Mouse (Mus musculus) midbrain, embryonic 13.5 days (tissue): ENCODE measurements around the gene Dpp9. TPM values are rescaled to one million over a fixed set of nuclear protein-coding genes. Genes with fewer than 3 reads are reported as not detected.
"Not testable (repeated sequence)": the region's sequence is repeated elsewhere in the genome, so short reads cannot be mapped to it uniquely, and the experiment has no call there.

ENCODE experiments used
- ATAC-seq: fragments of 200-750 bp; cut with Nextera tagmentation; 2 replicates; pipeline ENCODE4 v1.8.0; 2017; ENCODE audit warnings: mild to moderate bottlenecking, moderate TSS enrichment, moderate library complexity
- H3K27ac ChIP-seq: fragments of 300-500 bp; sonication (generic); 2 replicates; pipeline ENCODE4 v1.5.1; 2015; ENCODE audit warnings: inconsistent platforms, mild to moderate bottlenecking, moderate library complexity
- H3K27me3 ChIP-seq: fragments of 300-500 bp; sonication (generic); 2 replicates; pipeline ENCODE4 v1.6.1; 2015; ENCODE audit warnings: mild to moderate bottlenecking, inconsistent platforms
- H3K36me3 ChIP-seq: fragments of 300-500 bp; sonication (generic); 2 replicates; pipeline ENCODE4 v1.6.1; 2015; ENCODE audit warnings: mild to moderate bottlenecking, inconsistent platforms
- H3K4me1 ChIP-seq: fragments of 300-500 bp; sonication (generic); replicated peaks from 2 replicates; pipeline ENCODE4 v1.6.1; 2015; ENCODE audit warnings: inconsistent platforms
- H3K4me2 ChIP-seq: fragments of 300-500 bp; sonication (generic); replicated peaks from 2 replicates; pipeline ENCODE4 v1.6.1; 2015; ENCODE audit warnings: moderate library complexity, mild to moderate bottlenecking, inconsistent platforms
- H3K4me3 ChIP-seq: fragments of 300-500 bp; sonication (generic); replicated peaks from 2 replicates; pipeline ENCODE4 v1.5.1; 2015; ENCODE audit warnings: mild to moderate bottlenecking, inconsistent platforms
- H3K9ac ChIP-seq: fragments of 300-500 bp; sonication (generic); replicated peaks from 2 replicates; pipeline ENCODE4 v1.6.1; 2015; ENCODE audit warnings: mild to moderate bottlenecking, inconsistent platforms
- H3K9me3 ChIP-seq: fragments of 300-500 bp; sonication (generic); 2 replicates; pipeline ENCODE4 v1.6.1; 2016; ENCODE audit warnings: mild to moderate bottlenecking, inconsistent platforms
- WGBS: fragments of 180-500 bp; shearing (Covaris S2); methylation state at CpG from one replicate; pipeline ENCODE4 v1.1.7; 2015; 5-methylcytosine and 5-hydroxymethylcytosine counted together
- polyA plus RNA-seq: library from polyadenylated mRNA; unstranded; fragments of >200 nt; fragmentation: Nextera tagmentation; extraction: Ambion mirVana; gene quantifications from 2 replicates; pipeline ENCODE4 v1.2.1, GENCODE M21; 2015

The Dpp9 gene
- 26.6 and 29.3 TPM in 2 replicates for polyA plus RNA-seq

DNA sequence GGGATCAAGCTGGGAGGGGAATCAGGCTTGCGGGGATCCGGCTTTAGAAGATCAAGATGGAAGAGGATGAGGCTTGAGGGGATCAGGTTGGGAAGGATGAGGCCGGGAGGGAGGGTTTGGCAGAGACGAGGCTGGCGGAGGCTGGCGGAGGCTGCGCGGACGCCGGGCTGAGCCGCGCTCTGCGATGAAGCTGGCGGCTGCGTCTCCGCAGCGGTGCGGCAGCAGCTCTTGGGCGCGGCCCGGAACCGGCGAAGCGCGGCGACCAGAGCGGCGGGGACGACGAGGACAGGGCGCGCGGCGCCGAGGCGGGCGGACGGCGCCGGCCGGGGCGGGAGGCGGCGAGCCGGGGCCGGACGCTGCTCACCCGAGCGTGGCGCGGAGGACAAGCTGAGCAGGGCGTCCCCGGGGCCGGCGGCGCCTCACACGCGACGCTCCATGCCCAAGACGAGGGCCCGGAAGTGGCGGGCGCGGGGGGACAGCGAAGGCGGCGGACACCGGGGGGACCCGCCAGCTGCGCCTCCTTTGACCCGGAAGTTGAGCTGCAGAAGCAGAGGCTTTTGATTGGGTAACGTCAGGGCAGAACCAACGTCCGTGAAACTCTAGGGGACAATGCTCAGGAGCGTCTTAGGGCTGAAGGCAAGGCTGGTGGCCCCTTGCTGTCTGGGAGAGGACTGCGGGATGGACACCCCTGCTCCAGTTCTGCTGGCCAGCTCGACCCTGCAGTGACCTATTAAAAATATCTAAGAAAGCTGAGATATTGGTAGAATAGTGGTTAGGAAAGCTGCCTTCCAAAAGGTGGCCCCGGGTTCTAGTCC, at the start of gene Dpp9:
Gene Dpp9 (minus strand): TSS at position 529 of the 815 bp plus-strand sequence.
- Histone ChIP-seq H3K4me1 (peaks cover 25% of the 10 kb centered on the region), H3K36me3 (peaks cover 4% of the 10 kb centered on the region; the same call in 1 of the 2 replicates), H3K27ac (peak within 1 kb of the TSS; percentile 93), H3K27me3 (no peaks in the 10 kb centered on the region), H3K9me3 (no peaks in the 10 kb centered on the region), H3K4me2 (peak within 1 kb of the TSS; percentile 75), H3K4me3 (peak within 1 kb of the TSS; percentile 87), H3K9ac (peak within 1 kb of the TSS; percentile 91)
- under 1% methylated on average over 78 of the region's 78 CpGs for WGBS
- ATAC-seq, result peak; percentile 100

DNA sequence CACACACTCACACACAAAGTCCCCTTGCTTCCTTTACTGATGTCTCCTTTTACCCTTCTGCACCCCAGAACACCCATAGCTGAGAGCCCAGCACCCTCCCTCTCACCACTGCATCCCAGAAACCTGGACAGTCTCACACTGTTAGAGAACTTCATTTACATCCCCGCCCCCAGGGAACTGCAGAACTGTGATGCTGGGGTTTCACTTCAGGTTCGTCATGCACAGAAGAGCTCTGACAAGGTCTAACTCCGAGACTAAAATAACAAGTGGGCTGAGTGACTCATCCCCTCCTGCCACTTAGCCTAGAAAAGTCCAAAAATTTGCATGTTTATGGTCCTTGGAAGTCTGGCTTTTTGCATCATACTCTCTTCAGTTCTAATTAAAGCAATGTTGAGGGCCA, 47.6 kb upstream of the Dpp9 start:
- H3K9me3 ChIP-seq, result no peaks in the 10 kb centered on the region
- H3K4me2 ChIP-seq, result no peak overlapping the region
- H3K27me3 ChIP-seq, result no peaks in the 10 kb centered on the region
- peaks cover 26% of the 10 kb centered on the region for H3K4me1 ChIP-seq
- no peak overlapping the region for H3K4me3 ChIP-seq
- 75% methylated on average over 3 of the region's 3 CpGs for WGBS
- no peak for ATAC-seq
- peaks cover 32% of the 10 kb centered on the region for H3K36me3 ChIP-seq
- no peak overlapping the region for H3K9ac ChIP-seq
- H3K27ac ChIP-seq, result no peak overlapping the region

DNA sequence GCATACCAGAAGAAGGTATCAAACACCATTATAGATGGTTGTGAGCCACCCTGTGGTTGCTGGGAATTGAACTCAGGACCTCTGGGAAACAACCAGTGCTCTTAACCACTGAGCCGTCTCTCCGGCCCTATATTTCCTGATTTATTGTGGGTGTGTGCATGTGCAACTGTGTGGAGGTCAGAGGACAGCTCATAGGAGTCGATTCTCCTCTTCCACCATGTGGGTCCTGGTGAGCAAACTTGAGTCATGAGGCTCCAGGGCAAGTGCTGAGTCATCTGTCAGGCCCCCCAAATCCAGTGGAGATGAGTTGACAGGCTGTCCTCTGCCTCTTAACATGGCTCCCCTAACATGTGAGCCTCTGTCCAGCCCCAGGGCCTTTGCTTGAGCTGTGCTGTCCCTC, 47.2 kb upstream of the Dpp9 start:
- no peaks in the 10 kb centered on the region for H3K9me3 ChIP-seq
- H3K4me2 ChIP-seq, result no peak overlapping the region
- H3K27me3 ChIP-seq, result no peaks in the 10 kb centered on the region
- WGBS, result 92% methylated on average over 3 of the region's 3 CpGs
- H3K27ac ChIP-seq, result no peak overlapping the region
- peaks cover 33% of the 10 kb centered on the region for H3K36me3 ChIP-seq
- no peak overlapping the region for H3K9ac ChIP-seq
- no peak for ATAC-seq
- peaks cover 30% of the 10 kb centered on the region for H3K4me1 ChIP-seq
- H3K4me3 ChIP-seq, result no peak overlapping the region

DNA sequence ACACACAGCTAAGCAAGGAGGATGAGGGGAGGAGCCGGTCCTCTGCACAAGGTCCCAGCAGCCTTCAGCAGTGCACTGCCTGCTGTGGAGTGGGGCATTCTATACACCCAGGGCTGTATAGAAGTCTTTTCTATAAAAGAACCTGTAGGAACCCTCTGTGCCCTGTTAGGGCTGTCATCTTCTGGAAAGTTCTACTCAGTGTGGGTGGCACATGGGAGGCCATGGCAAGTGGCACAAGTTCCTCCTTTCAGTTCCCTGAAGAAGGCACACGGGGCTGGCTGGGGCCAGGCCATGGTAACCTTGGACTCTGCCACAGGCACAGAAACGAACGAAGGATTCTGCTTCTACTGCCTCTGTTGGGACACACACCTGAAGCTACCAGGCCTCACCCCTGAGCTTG, 46.3 kb upstream of the Dpp9 start:
- no peak for ATAC-seq
- no peak overlapping the region for H3K4me3 ChIP-seq
- H3K36me3 ChIP-seq, result peaks cover 41% of the 10 kb centered on the region
- H3K27me3 ChIP-seq, result no peaks in the 10 kb centered on the region
- peaks cover 39% of the 10 kb centered on the region for H3K4me1 ChIP-seq
- H3K9me3 ChIP-seq, result no peaks in the 10 kb centered on the region
- no peak overlapping the region for H3K4me2 ChIP-seq
- WGBS, result 88% methylated on average over 4 of the region's 4 CpGs
- H3K9ac ChIP-seq, result no peak overlapping the region
- no peak overlapping the region for H3K27ac ChIP-seq

DNA sequence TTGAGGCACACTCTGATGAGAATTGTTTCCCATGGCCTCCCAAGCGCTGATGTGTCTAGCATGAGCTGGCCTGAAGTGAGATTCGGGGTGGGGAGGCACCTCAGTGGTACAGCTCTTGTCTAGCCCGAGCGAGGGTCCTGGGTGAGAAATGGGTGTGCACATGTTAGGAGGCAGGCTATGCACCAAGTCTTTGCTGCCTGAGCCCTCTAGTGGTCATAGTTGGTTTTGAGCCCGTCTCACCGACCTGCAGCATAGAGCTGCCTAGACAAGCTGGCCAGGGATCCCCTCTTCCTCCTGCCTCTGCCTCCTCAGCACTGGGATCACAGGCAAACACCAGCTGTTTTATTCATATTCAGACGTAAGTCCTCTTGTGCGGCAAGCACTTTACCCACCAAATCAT, 45.3 kb upstream of the Dpp9 start:
- Histone ChIP-seq H3K9ac (no peak overlapping the region), H3K27ac (no peak overlapping the region), H3K36me3 (peaks cover 51% of the 10 kb centered on the region), H3K4me2 (no peak overlapping the region), H3K4me1 (peaks cover 42% of the 10 kb centered on the region), H3K9me3 (no peaks in the 10 kb centered on the region), H3K4me3 (no peak overlapping the region), H3K27me3 (no peaks in the 10 kb centered on the region)
- 19% methylated on average over 8 of the region's 8 CpGs for WGBS
- peak; percentile 71 for ATAC-seq

DNA sequence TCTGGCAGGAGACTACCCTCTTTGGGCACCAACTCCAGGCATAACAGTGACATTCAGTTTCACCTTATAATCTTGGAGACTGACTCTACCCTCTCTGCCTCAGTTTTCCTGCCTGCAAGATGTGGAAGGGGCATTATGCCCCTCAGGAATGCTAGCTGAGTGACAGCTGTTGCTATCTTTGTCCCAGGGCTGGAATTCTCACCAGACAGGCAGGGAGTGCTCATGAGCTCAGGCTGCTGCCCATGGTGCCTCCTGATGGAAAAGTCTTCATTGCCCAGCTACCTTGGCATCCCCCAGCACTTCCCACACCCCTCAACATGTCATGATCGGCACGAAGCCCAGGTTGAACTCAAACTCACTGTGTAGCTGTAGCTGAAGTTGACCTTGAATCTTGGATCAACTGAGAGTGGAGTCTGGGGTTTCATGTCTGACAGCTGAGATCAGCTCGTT, 44.0 kb upstream of the Dpp9 start:
- no peaks in the 10 kb centered on the region for H3K9me3 ChIP-seq
- no peak overlapping the region for H3K9ac ChIP-seq
- no peak overlapping the region for H3K27ac ChIP-seq
- no peak for ATAC-seq
- peaks cover 52% of the 10 kb centered on the region for H3K4me1 ChIP-seq
- peaks cover 64% of the 10 kb centered on the region for H3K36me3 ChIP-seq
- H3K4me2 ChIP-seq, result no peak overlapping the region
- no peak overlapping the region for H3K4me3 ChIP-seq
- H3K27me3 ChIP-seq, result no peaks in the 10 kb centered on the region
- 86% methylated on average over 3 of the region's 3 CpGs for WGBS

DNA sequence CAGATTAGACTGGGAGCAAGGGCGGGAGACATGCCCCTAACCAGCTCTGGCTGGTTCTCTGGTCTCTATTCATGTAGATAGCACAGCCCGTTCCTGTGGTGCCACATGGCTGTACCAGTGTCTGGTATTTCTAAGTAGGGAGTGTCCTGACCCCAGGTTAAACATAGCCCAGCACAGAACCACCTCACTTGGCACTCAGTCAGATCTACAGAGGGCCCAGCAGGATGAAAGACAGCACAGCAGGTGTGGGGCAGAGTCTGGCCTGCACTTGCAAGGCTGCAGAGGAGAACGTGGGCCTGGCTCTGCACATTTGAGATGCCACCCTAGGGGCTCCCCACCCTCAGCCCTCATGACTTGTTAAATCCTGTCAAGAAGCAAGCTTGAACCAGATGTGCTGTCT, 42.5 kb upstream of the Dpp9 start:
- 77% methylated on average over 3 of the region's 3 CpGs for WGBS
- H3K4me2 ChIP-seq, result 0 out of 2 replicates have a peak overlapping the region, but pooled peaks have one; percentile 15
- ATAC-seq, result no peak
- peaks cover 64% of the 10 kb centered on the region for H3K36me3 ChIP-seq
- H3K27me3 ChIP-seq, result no peaks in the 10 kb centered on the region
- H3K4me1 ChIP-seq, result peaks cover 57% of the 10 kb centered on the region
- H3K9ac ChIP-seq, result peak overlapping the region; percentile 23; the same call in 1 of the 2 replicates
- H3K4me3 ChIP-seq, result no peak overlapping the region; the same call in 1 of the 2 replicates
- H3K9me3 ChIP-seq, result no peaks in the 10 kb centered on the region
- no peak overlapping the region for H3K27ac ChIP-seq

DNA sequence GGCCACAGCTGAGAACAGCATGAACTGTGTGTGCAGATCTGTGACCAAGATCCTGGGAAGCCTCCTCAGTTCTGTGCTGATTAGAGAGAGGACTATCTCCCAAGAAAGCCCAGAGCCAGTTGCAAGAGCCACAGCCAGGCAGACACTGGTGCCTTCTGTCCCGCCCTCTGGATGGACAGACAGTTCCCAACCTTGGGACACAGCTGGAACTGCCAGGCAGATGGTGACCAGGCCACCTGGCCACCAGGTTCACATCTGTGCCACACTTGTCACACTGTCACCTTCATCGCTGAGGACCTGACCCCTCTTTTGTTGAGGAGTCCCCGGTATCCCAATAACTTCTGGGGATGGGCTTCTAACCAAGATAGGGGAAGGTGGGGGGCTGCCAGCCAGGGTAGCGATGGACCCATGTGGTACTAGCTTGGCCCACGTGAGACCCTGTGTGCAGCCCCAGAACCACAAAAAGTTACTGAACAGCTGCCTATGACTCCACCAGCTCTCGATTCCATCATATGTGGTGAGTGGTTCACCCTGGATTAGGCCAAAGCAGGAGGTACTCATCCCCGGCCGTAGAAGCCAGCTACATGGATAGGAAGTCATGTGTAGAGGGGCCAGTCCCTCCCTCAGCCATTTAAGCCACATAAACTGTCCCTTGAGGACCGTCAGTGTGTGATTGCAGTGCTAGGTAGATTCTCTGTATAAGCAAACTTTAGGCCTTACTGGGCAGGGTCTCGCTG, 40.8 kb upstream of the Dpp9 start:
- Histone ChIP-seq H3K4me3 (0 out of 2 replicates have a peak overlapping the region, but pooled peaks have one; percentile 1), H3K9me3 (no peaks in the 10 kb centered on the region), H3K4me2 (peak overlapping the region; percentile 98), H3K36me3 (peaks cover 54% of the 10 kb centered on the region), H3K9ac (peak overlapping the region; percentile 36; the same call in 1 of the 2 replicates), H3K27ac (no peak overlapping the region), H3K4me1 (peaks cover 57% of the 10 kb centered on the region), H3K27me3 (no peaks in the 10 kb centered on the region)
- WGBS, result 95% methylated on average over 10 of the region's 10 CpGs
- ATAC-seq, result no peak

DNA sequence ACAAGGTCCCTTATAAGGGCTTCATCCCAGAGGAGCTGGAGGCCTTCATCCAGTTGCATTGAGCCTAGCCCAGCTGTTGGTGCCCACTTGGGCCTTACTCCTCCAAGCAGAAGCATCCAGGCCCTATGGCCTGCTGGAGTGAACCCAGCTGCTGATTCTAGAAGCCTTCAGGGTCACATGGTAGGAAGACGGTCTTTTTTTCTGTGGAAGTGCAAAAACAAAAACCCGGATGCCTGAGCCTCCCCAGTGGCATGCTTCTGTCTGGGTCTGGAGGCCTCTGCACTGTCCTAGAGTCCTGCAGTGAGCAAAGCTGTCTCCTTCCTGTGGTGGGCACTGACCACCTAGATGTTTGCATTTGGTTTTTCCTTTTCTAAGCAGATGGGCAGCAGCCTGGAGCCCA, 40.1 kb upstream of the Dpp9 start:
- Histone ChIP-seq H3K36me3 (peaks cover 54% of the 10 kb centered on the region), H3K4me2 (peak overlapping the region; percentile 98), H3K4me1 (peaks cover 57% of the 10 kb centered on the region), H3K4me3 (0 out of 2 replicates have a peak overlapping the region, but pooled peaks have one; percentile 1), H3K9ac (peak overlapping the region; percentile 36; the same call in 1 of the 2 replicates)
- H3K27me3 ChIP-seq, ATAC-seq, H3K9me3 ChIP-seq, H3K27ac ChIP-seq: not testable (repeated sequence)
- 73% methylated on average over 2 of the region's 2 CpGs for WGBS

DNA sequence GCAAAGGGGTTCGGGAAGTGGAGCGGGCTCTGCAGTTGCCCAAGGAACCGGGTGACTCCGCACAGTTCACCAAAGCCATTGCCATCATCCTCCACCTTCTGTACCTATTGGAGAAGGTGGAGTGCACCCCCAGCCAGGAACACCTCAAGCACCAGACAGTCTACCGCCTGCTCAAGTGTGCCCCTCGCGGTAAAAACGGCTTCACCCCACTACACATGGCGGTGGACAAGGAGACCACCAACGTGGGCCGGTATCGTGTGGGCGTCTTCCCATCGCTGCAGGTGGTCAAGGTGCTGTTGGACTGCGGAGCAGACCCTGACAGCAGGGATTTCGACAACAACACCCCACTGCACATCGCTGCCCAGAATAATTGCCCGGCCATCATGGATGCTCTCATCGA, 39.6 kb upstream of the Dpp9 start:
- Histone ChIP-seq H3K36me3 (peaks cover 54% of the 10 kb centered on the region), H3K4me1 (peaks cover 57% of the 10 kb centered on the region), H3K4me3 (0 out of 2 replicates have a peak overlapping the region, but pooled peaks have one; percentile 5), H3K4me2 (peak overlapping the region; percentile 98)
- H3K27me3 ChIP-seq, H3K9ac ChIP-seq, ATAC-seq, H3K27ac ChIP-seq, H3K9me3 ChIP-seq: not testable (repeated sequence)
- 96% methylated on average over 19 of the region's 19 CpGs for WGBS

DNA sequence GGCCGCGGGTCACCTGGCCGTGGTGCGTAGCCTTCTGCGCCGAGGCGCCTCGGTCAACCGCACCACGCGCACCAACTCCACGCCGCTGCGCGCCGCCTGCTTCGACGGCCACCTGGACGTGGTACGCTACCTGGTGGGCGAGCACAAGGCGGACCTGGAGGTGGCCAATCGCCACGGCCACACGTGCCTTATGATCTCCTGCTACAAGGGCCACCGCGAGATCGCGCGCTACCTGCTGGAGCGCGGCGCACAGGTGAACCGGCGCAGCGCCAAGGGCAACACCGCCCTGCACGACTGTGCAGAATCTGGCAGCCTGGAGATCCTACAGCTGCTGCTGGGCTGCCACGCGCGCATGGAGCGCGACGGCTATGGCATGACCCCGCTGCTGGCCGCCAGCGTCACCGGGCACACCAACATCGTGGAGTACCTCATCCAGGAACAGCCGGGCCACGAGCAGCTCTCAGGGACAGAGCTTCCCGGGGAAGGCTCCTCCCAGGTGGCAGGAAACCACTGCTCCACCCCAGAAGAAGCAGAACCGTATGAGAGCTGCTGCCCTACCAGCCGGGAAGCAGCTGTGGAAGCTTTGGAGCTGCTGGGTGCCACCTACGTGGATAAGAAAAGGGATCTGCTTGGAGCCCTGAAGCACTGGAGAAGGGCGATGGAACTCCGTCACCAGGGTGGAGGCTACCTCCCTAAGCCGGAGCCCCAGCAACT, 38.6 kb upstream of the Dpp9 start:
- Histone ChIP-seq H3K4me3 (peak overlapping the region; percentile 72), H3K4me1 (peaks cover 50% of the 10 kb centered on the region), H3K36me3 (peaks cover 45% of the 10 kb centered on the region), H3K9me3 (no peaks in the 10 kb centered on the region), H3K27ac (peak overlapping the region; percentile 78), H3K4me2 (peak overlapping the region; percentile 98), H3K9ac (peak overlapping the region; percentile 79), H3K27me3 (no peaks in the 10 kb centered on the region)
- 13% methylated on average over 58 of the region's 58 CpGs for WGBS
- peak; percentile 7 for ATAC-seq
